Mouse (Mus musculus) hindlimb bud, embryonic 11.5 days (tissue): ENCODE data around the gene Olfr691.
"Not testable (repeated sequence)": the region's sequence is repeated elsewhere in the genome, so short reads cannot be mapped to it uniquely, and the experiment has no call there.

Source experiments
- DNase-seq: peaks from one replicate; pipeline ENCODE4 v3.0.0-alpha.2; 2012; ENCODE audit warnings: low read depth, low spot score; ENCODE audit errors: extremely low spot score

Olfr691 gene

DNA sequence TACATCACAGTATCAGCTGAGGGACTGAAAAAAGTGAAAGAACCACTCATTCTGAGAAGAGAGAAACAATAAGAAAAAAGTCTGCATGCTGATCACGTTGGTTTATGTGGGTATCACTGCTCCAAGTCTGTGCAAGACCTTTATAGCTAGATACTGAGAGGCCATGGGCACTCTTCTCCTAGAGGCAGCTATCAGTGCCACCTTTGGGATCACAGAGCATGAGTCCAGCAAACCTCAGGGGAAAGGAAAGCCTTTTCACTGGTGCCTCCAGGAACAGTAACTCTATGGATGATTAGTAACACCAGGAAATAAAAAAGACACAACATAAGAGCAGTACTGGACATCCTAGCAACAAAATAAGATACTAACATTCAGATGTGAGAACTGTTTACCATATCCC lies at the start of gene Olfr691:
Gene Olfr691, minus strand, starts transcription at position 101 of the 400 bp plus-strand sequence.
- DNase-seq: no peak

DNA sequence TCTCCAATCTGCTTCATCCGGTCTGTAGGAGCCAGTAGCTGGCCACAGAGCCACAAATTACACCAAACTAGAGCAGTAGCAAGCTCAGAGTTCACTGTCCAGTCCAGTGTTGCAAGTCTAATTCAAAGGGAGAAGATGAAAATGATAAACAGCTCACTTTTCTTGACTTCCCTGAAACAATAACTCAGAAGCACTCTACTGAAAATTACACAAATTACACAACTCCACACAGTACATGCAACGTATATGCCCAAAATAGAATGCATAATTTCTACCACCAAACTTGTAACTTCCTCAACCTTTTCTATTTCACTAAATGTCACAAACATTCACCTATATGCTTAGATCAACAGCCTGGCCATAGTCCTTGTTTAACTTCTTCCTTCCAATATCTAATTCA lies 48.2 kb upstream of the Olfr691 start:
- DNase-seq: no peak

DNA sequence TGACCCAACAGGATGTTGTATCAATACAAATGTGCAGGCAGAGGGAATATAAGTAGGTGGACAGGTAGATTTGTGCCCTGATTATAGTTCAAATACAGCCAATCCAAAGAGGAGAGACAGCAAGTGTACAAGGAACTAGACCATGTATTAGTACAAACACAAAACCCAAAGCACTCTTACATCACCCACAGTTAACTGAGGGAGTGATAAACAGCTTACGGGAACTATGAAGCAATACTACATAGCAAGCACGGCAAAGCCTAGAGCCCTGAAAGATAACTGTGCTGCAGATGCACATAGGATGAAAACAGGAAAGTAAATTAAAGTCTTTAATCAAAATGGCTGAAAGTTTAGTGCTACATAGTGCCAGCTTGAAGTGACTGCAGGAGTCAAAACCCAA lies 45.6 kb upstream of the Olfr691 start:
- no peak for DNase-seq

DNA sequence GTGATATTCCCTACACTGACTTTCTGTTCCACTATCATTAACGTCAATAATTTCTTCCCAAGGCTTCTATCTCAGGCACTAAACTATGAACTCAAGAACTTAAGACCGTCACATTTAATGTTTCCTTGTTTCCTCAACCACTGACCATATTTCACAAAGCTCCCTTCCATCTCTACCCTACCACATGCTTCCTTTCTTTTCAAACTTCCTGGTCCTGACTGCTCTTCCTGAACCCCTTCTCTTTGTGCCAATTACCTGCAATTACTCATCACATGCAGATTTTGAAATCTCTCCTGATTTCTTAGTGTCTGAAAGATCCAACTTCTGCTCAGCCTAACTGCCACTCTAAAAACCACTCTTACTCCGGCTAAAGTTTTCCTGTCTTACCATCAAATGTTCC lies 38.3 kb upstream of the Olfr691 start:
- DNase-seq: no peak

DNA sequence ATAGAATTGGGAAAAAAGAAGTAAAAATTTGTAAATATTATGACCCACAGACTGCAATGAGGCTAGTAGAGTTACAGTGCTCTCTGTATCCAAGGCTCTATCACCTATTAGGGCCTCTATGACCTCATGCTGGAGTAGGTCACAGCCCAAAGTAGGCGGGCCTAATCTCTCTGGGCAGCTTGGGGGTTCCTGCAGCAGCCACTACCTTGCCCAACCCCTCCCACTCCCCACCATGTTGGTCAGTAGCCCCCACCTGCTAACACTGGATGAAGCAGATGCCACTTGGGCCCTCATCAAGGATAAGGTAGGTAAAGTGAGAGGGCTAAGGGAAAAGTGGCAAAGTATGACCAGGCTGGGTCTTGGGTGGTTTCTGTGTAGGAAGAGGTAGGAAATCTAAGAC lies 32.8 kb upstream of the Olfr691 start, which contains the start of gene Gm5901:
Gene Gm5901, plus strand, starts transcription at position 173 of the 400 bp plus-strand sequence.
- DNase-seq: no peak

DNA sequence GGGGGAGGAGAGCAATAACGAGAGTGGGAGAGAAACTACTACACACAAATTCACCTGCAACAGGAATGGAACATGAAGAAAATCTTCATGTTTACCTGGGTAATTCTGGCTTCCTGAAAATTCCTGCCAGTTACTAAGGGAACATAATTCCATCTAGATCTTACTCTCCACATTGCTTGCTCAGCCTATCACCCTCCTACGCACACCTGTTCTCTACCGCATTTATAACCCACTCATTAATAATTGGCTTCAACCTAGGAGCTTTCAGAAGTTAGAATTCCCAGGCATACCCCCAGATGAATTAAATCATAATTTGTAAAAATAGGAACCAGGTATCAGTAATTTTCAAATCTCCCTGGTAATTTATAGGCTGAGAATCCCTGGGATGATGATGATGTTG lies 31.9 kb upstream of the Olfr691 start:
- DNase-seq: no peak

DNA sequence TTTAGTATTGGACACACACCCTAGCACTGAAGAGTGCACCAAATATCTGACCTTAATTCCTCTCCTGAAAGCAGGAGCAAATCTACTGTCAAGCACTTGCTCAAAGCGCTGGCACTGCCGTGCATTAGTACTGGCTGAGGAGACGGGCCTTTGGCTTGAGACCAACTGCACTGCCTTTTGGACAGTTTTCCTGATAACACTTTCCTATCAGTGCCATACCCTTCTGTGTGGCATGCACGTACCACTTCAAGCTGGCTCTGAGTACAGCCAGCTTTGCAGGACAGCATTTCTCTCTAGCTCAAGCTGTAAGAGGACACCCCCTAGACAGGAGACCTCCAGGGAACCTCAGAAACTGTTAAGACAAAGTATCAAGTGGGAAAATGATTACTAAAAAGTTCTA lies 31.4 kb upstream of the Olfr691 start:
- no peak for DNase-seq

DNA sequence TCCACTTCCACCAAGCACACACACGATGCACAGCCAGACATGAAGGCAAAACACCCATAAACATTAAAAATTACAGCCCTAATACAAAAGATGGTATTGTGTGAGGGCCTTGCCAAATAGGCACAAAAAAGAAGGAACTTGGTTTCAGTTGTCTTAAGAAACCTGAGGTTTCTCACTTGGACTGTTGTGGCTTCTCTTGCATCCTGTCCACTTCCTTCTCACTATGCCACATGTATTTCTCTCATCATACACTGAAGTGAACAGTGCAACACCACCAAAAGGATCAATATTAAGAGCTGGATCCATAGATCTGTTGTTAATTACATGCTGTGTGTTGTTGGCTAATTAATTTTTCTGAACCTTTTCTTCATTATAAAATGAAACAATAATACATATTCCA lies 30.8 kb upstream of the Olfr691 start:
- DNase-seq: no peak

DNA sequence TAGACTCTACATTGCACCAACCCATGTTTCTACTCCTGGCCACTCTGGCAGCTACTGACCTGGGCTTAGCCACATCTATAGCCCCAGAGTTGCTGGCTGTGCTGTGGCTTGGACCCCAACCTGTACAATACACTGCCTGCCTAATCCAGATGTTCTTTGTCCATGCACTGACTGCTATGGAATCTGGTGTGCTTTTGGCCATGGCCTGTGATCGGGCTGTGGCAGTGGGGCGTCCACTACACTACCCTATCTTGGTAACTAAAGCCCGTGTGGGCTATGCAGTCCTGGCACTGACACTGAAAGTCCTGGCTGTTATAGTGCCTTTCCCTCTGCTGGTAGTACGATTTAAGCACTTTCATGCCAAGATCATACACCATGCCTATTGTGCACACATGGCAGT lies 26.5 kb upstream of the Olfr691 start:
- no peak for DNase-seq

DNA sequence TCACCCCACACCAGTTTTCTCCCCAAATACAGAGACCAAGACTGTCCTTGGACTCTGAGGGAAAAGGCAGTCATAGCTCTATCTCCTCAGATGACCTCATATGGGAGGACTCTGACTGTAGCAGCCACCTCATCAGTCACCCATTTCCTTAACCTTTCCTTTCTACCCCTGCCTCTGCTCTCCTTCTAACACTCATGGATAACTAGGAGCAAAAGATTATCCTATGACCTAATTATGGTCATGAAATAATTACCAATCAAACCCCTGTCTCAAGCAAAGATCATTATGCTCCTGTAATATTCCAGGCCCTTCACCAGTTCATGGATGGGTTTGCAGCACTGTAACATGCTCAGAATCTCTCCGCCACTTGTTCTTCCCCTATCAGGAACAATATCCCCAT lies 25.9 kb upstream of the Olfr691 start, which contains the start of gene Olfr692:
Gene Olfr692, plus strand, starts transcription at position 301 of the 400 bp plus-strand sequence.
- DNase-seq: no peak

DNA sequence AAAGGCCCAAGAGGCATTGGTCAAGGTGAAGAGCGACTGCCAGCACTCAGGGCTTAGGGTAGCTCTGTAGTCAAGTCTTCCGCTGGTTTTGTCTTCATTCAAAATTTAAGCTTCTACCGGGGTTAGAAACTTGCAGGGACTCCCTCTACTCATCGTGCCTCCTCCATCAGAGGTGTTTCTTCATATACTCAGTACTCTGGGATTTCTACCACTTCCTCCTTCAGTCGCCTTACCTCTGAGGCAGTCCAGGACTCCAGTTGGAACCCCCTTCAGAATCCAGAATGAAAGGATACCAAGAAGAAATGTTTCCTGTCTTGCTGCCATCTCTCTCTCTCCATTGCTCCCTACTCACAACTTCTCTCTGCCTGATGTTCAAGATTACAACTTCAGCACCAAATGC lies 25.2 kb upstream of the Olfr691 start:
- no peak for DNase-seq

DNA sequence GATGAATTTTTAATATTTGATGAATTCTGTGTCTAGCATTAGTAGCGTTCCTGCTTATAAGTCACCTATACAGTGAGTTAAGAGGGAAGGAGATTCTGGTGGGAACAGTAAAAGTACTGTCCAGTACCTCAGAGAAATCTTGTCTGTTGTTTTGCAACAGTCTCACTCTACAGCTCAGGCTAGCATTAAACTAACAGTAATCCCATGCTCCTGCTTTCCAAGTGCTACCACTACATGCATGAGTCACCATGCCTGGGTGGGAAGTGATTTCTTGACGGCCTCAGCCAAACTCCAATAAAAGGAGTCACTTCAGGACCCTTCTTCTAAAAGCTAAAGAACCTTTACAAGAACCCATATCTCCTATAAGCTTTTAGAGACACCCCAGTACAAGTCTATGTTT lies 19.6 kb upstream of the Olfr691 start:
- DNase-seq: no peak

DNA sequence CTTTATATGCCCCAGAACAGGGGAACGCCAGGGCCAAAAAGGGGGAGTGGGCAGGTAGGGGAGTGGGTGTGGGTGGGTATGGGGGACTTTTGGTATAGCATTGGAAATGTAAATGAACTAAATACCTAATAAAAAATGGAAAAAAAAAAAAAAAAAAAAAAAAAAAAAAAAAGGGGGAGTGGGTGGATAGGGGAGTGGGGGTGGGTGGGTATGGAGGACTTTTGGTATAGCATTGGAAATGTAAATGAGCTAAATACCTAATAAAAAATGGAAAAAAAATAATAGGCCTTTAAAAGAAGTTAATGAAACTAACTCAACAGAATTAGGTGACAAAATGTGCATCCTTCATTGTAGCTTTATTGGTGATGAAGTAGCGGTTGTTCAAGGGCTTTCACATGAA lies 14.4 kb upstream of the Olfr691 start:
- DNase-seq: not testable (repeated sequence)

DNA sequence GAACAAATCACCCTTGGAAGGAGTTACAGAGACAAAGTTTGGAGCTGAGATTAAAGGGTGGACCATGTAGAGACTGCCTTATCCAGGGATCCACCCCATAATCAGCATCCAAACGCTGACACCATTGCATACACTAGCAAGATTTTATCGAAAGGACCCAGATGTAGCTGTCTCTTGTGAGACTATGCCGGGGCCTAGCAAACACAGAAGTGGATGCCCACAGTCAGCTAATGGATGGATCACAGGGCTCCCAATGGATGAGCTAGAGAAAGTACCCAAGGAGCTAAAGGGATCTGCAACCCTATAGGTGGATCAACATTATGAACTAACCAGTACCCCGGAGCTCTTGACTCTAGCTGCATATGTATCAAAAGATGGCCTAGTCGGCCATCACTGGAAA lies 14.0 kb upstream of the Olfr691 start:
- DNase-seq: not testable (repeated sequence)

DNA sequence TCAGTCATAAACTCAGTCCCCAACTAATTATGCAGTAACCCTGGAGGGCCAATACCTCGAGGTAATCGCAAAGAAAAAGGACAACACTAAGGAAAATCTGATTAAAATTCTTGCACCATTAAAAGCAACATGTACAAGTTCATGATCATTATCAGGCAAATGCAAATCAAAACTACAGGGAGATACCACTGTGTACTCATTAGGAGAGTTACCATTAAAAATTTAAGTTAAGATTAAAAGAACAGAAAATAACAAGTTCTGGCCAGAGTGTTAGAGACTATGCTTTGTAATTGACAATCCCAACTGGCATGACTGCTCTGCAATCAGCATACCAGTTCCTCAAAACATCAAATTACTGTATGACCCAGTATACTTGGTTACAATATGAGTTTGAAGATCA lies 682 bp upstream of the Olfr691 start:
- no peak for DNase-seq

DNA sequence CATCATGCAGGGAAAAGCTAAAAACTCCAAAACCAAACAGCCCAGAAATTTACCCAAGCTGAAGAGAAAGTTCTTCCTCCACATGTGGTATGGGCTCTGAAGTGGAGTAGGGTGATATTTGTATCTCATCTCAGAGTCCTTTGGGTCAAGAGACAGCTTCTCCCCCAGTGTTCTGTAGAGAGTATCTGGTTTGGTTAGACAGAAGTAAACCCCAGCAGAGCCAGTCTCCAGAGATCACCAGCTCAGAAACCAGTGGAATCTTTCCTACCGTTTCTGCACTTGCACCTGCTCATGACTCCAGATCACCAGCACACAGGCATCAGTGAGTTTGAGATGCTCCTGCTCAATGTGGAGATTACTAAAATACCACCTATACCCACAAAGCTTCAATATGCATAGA lies 8.1 kb downstream of the Olfr691 start, which contains the start of gene Olfr690:
Gene Olfr690, minus strand, starts transcription at position 101 of the 400 bp plus-strand sequence.
- no peak for DNase-seq

DNA sequence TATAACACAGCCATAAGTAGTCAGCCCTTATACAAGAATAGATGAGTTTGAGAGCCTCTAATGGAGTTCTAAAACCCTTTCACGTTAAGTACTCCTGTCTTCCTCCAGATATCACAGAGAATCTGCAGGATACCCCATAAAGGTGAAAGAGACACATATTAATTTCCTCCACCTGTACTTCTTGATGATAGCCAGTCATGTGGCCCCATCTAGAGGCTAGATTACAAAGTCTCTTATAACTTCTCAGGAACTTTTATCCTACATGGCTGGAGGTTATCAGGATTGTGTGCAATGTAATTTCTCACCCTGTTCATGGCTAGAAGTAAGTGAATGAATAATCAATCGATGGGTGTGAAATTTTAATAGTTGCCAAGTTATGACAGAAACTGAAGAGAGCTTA lies 16.8 kb downstream of the Olfr691 start:
- DNase-seq: no peak

DNA sequence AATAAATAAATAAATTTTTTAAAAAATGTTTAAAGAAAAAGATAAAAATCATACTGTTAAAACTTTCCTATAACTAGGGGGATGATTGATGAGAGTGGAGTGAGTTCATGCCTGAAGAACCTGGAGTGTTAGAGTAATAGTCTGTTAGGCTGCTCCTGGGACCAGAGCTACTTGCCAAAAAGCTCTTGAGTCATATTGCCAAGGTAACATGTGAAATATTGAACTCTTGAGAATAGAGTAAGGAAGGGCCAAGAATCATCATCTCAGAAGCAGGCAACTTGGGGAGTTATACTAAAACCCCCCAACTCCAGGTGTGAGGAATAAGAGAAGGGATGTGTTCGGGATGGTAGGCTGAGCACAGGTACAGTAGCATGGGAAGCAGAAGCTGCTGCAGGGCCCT lies 31.2 kb downstream of the Olfr691 start, which contains the start of gene Olfr689:
Gene Olfr689, plus strand, starts transcription at position 301 of the 400 bp plus-strand sequence.
- DNase-seq: no peak

DNA sequence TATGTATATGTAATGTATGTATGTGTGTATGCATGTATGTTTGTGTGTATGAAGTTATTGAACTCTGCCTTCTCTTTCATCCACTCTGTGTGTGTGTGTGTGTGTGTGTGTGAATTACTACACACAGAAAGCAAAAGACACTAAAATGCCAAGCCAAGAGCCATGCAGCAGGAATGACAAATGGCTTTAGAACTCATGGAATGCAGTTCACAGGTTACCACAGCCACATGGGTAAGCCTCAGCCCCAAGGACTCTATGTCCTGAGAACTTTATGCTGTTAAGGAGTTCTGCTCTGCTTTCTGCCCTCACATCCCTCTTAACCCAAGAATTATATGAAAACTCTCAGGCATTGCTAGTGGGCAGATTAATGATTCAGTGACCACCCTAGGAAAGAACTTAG lies 52.0 kb downstream of the Olfr691 start:
- no peak for DNase-seq

DNA sequence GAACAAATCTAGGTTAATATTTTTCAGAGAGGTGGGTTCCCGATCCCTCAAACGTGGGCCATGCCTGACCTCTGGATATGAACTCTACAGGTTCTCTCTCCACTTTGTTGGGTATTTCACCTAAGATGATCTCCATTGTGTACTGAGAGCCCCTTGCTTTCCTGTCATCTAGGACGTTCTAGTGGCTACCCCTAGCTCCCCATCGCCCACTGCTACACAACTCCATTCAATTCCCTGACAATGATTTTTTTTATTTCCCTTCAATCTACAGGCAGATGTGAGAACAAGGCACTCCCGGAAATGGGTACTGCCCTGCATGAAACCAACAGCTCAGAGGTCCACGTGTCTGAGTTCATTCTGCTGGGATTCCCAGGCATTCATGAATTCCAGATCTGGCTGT lies 54.3 kb downstream of the Olfr691 start, which contains the start of gene Olfr688:
Gene Olfr688, plus strand, starts transcription at position 301 of the 400 bp plus-strand sequence.
- no peak for DNase-seq
